Mouse (Mus musculus) CH12.LX (cell line): ENCODE results near the gene Elovl5. TPM values are rescaled to one million over a fixed set of nuclear protein-coding genes. Genes with fewer than 3 reads are reported as not detected.

Experiments
- DNase-seq: peaks from one replicate; pipeline ENCODE4 v3.0.0-alpha.2; 2013; ENCODE audit errors: extremely low read depth
- H3K27ac ChIP-seq: 2 replicates; pipeline ENCODE4 v1.5.1; 2012; ENCODE audit warnings: low read depth, mild to moderate bottlenecking, control low read depth, moderate library complexity; ENCODE audit not compliant: insufficient read depth
- H3K27me3 ChIP-seq: replicated peaks from 2 replicates; pipeline ENCODE3; 2012; ENCODE audit warnings: inconsistent platforms
- H3K36me3 ChIP-seq, 2 experiments: replicated peaks in 1 of 2; 2 replicates each; pipeline versions ENCODE3 to v1.6.1; 2012; ENCODE audit warnings: inconsistent platforms in 1 of 2, low read length in 1 of 2, mild to moderate bottlenecking in 1 of 2, mixed read lengths in 1 of 2, moderate library complexity in 1 of 2; ENCODE audit not compliant: control insufficient read depth in 1 of 2, insufficient read depth in 1 of 2
- H3K4me1 ChIP-seq, 2 experiments: 2 replicates each; pipeline ENCODE4 v1.6.1; 2012; ENCODE audit warnings: inconsistent platforms in 1 of 2, moderate library complexity in 1 of 2; ENCODE audit not compliant: insufficient read depth in 2 of 2, control insufficient read depth in 1 of 2
- H3K4me2 ChIP-seq: 2 replicates; pipeline ENCODE4 v1.6.1; 2012; ENCODE audit warnings: low read depth, mild to moderate bottlenecking, control low read depth; ENCODE audit not compliant: poor library complexity, insufficient read depth, severe bottlenecking
- H3K4me3 ChIP-seq, 3 experiments: fragments of 150-350 bp in 1 of 3; sonication (generic) in 1 of 3; replicated peaks in 1 of 3; 2 replicates each; pipeline versions ENCODE3 to v1.5.1; 2011 to 2012; ENCODE audit warnings: low read depth in 2 of 3, low read length in 2 of 3, mild to moderate bottlenecking in 2 of 3, moderate library complexity in 2 of 3, control low read depth in 1 of 3, improper control_type of control experiment in 1 of 3, inconsistent platforms in 1 of 3, mixed read lengths in 1 of 3; ENCODE audit not compliant: poor library complexity in 1 of 3
- H3K79me2 ChIP-seq: replicated peaks from 2 replicates; pipeline ENCODE4 v1.6.1; 2012; ENCODE audit warnings: mild to moderate bottlenecking, moderate library complexity; ENCODE audit not compliant: control insufficient read depth, poor library complexity, insufficient read depth, severe bottlenecking; ENCODE audit errors: extremely low read depth
- H3K9ac ChIP-seq: 2 replicates; pipeline ENCODE4 v1.6.1; 2012; ENCODE audit warnings: low read depth, mild to moderate bottlenecking, control low read depth, moderate library complexity; ENCODE audit not compliant: insufficient read depth
- H3K9me3 ChIP-seq: replicated peaks from 2 replicates; pipeline ENCODE3; 2012; ENCODE audit warnings: low read length, inconsistent platforms, mixed read lengths
- BHLHE40 ChIP-seq: IDR thresholded peaks from 2 replicates; pipeline ENCODE4 v1.6.1; 2011; ENCODE audit warnings: mild to moderate bottlenecking, low read depth, low read length, improper control_type of control experiment
- CHD2 ChIP-seq: IDR thresholded peaks from 2 replicates; pipeline ENCODE4 v1.6.1; 2011; ENCODE audit warnings: low read length, improper control_type of control experiment
- E2F4 ChIP-seq: IDR thresholded peaks from 2 replicates; pipeline ENCODE4 v1.6.1; 2011; ENCODE audit warnings: low read depth, low read length, improper control_type of control experiment; ENCODE audit not compliant: insufficient replicate concordance
- IRF4 ChIP-seq: IDR thresholded peaks from 2 replicates; pipeline ENCODE4 v1.6.1; 2014; ENCODE audit warnings: low read depth, mild to moderate bottlenecking, inconsistent platforms, low read length, improper control_type of control experiment
- JUN ChIP-seq: IDR thresholded peaks from 2 replicates; pipeline ENCODE4 v1.6.1; 2011; ENCODE audit warnings: low read depth, mild to moderate bottlenecking, low read length, improper control_type of control experiment, moderate library complexity; ENCODE audit not compliant: insufficient read depth
- JUND ChIP-seq: conservative IDR thresholded peaks from 2 replicates; pipeline ENCODE4 v1.6.1; 2011; ENCODE audit warnings: low read depth, low read length, improper control_type of control experiment
- KAT2A ChIP-seq: IDR thresholded peaks from 2 replicates; pipeline ENCODE4 v1.6.1; 2012; ENCODE audit warnings: low read length, improper control_type of control experiment, inconsistent platforms; ENCODE audit not compliant: insufficient replicate concordance
- MYC ChIP-seq: IDR thresholded peaks from 2 replicates; pipeline ENCODE4 v1.6.1; 2011; ENCODE audit warnings: low read depth, mild to moderate bottlenecking, improper control_type of control experiment, low read length
- NELFE ChIP-seq: IDR thresholded peaks from 2 replicates; pipeline ENCODE4 v1.6.1; 2011; ENCODE audit warnings: low read depth, low read length, improper control_type of control experiment
- NRF1 ChIP-seq: IDR thresholded peaks from 2 replicates; pipeline ENCODE4 v1.6.1; 2014; ENCODE audit warnings: low read depth, mild to moderate bottlenecking, inconsistent platforms, low read length, improper control_type of control experiment, moderate library complexity
- PAX5 ChIP-seq: IDR thresholded peaks from 2 replicates; pipeline ENCODE4 v1.6.1; 2012; ENCODE audit warnings: low read length, inconsistent platforms, mixed read lengths
- POLR2AphosphoS2 ChIP-seq: IDR thresholded peaks from 2 replicates; pipeline ENCODE4 v1.6.1; 2011; ENCODE audit warnings: low read depth, low read length, improper control_type of control experiment
- SIN3A ChIP-seq: IDR thresholded peaks from 2 replicates; pipeline ENCODE4 v1.6.1; 2012; ENCODE audit warnings: low read length, improper control_type of control experiment, inconsistent platforms
- TBP ChIP-seq: conservative IDR thresholded peaks from 2 replicates; pipeline ENCODE4 v1.6.1; 2011; ENCODE audit warnings: low read depth, low read length, improper control_type of control experiment
- UBTF ChIP-seq: IDR thresholded peaks from 2 replicates; pipeline ENCODE4 v1.6.1; 2012; ENCODE audit warnings: low read depth, mild to moderate bottlenecking, inconsistent platforms, low read length, improper control_type of control experiment, moderate library complexity
- USF1 ChIP-seq: IDR thresholded peaks from 2 replicates; pipeline ENCODE4 v1.6.1; 2014; ENCODE audit warnings: low read depth, mild to moderate bottlenecking, inconsistent platforms, low read length, improper control_type of control experiment
- ZKSCAN1 ChIP-seq: IDR thresholded peaks from 2 replicates; pipeline ENCODE4 v1.6.1; 2012; ENCODE audit warnings: low read depth, inconsistent platforms, low read length, improper control_type of control experiment, borderline replicate concordance
- dilution Hi-C: fragments of 300-500 bp; cut with MboI; formaldehyde crosslinking; loops from 2 replicates; pipeline ENCODE4 v1.14.3; 2020; ENCODE audit warnings: low sequenced_read_pairs; ENCODE audit not compliant: extremely low pct_unique_long_range_greater_than_20kb, extremely low pct_ligation_motif_present
- in situ Hi-C: fragments of 300-500 bp; cut with MboI; formaldehyde crosslinking; loops from 3 replicates; pipeline ENCODE4 v1.14.3; 2019; ENCODE audit warnings: low sequenced_read_pairs, low pct_ligation_motif_present, low pct_unique_long_range_greater_than_20kb, mixed read lengths
- polyA plus RNA-seq: library from polyadenylated mRNA; unstranded; fragments of >175 nt; gene quantifications from 2 replicates; pipeline ENCODE4 v1.2.1, GENCODE M21; 2012; ENCODE audit warnings: low read depth; ENCODE audit not compliant: insufficient read length
- total RNA-seq, 2 experiments: library from RNA; depleted of rRNA; stranded (reverse); fragments of 300-350 nt in 1 of 2; fragments of >200 nt in 1 of 2; gene quantifications; 2 replicates each; pipeline ENCODE4 v1.2.3; 2012 to 2014

The Elovl5 gene
- total and polyA plus RNA-seq, 3 experiments, result 44.0 to 122 (median 63.0) TPM

GRCm38 (mm10) chr9:77924199-77924598 is 7.0 kb downstream of the Elovl5 start:
- Histone ChIP-seq H3K36me3 (peaks cover 3 to 64% of the 10 kb centered on the region in 2 experiments), H3K4me1 (peaks cover 23 to 98% of the 10 kb centered on the region in 2 experiments), H3K4me3 (no peak overlapping the region), H3K79me2 (peaks cover 28% of the 10 kb centered on the region), H3K27me3 (no peaks in the 10 kb centered on the region), H3K9me3 (no peaks in the 10 kb centered on the region), H3K27ac (no peak overlapping the region), H3K9ac (no peak overlapping the region), H3K4me2 (no peak overlapping the region)
- no peak for DNase-seq
- in situ Hi-C loops, result no loop called here
- TF ChIP-seq USF1, result no peak
- TF ChIP-seq PAX5, result no peak
- no peak for TF ChIP-seq SIN3A
- TF ChIP-seq ZKSCAN1, result no peak
- TF ChIP-seq E2F4, result no peak
- TF ChIP-seq TBP, result no peak
- no peak for TF ChIP-seq KAT2A
- no peak for TF ChIP-seq JUN
- TF ChIP-seq NRF1, result no peak
- TF ChIP-seq NELFE, result no peak
- no peak for TF ChIP-seq MYC
- no peak for TF ChIP-seq UBTF
- TF ChIP-seq POLR2AphosphoS2, result no peak
- TF ChIP-seq CHD2, result no peak
- no peak for TF ChIP-seq IRF4
- no peak for TF ChIP-seq BHLHE40
- dilution Hi-C loops, result no loop called here

GRCm38 (mm10) chr9:77926151-77926550 is 9.0 kb downstream of the Elovl5 start:
- peaks cover 3 to 46% of the 10 kb centered on the region in 2 experiments for H3K36me3 ChIP-seq
- no peaks in the 10 kb centered on the region for H3K27me3 ChIP-seq
- peaks cover 32 to 98% of the 10 kb centered on the region in 2 experiments for H3K4me1 ChIP-seq
- H3K9ac ChIP-seq, result no peak overlapping the region
- H3K79me2 ChIP-seq, result peaks cover 28% of the 10 kb centered on the region
- no peak overlapping the region for H3K4me2 ChIP-seq
- no peaks in the 10 kb centered on the region for H3K9me3 ChIP-seq
- DNase-seq, result no peak
- in situ Hi-C loops, result loop anchor here (5.0 kb wide), 1 partner anchor 86 kb away; no protein-coding TSS in a partner anchor
- no peak overlapping the region for H3K27ac ChIP-seq
- no peak overlapping the region for H3K4me3 ChIP-seq
- TF ChIP-seq JUND, result no peak
- no peak for TF ChIP-seq MYC
- TF ChIP-seq TBP, result no peak
- TF ChIP-seq BHLHE40, result no peak
- TF ChIP-seq IRF4, result no peak
- no peak for TF ChIP-seq NRF1
- no peak for TF ChIP-seq NELFE
- TF ChIP-seq SIN3A, result no peak
- TF ChIP-seq, all 38 proteins: peak for 0
- dilution Hi-C loops, result no loop called here
